Mouse (Mus musculus) skeletal muscle tissue, adult 2 months (tissue): ENCODE measurements around the gene Lmna.

ENCODE experiments used
- DNase-seq: peaks from one replicate; pipeline ENCODE4 v3.0.0-alpha.2; 2012; ENCODE audit warnings: low read depth, low spot score

The Lmna gene

GRCm38 (mm10) chr3:88448443-88448842 lies 61.3 kb downstream of the Lmna start:
- no peak for DNase-seq

GRCm38 (mm10) chr3:88447676-88448183 lies 62.0 kb downstream of the Lmna start:
- DNase-seq = no peak

GRCm38 (mm10) chr3:88446471-88447123 lies 63.2 kb downstream of the Lmna start:
- peak; percentile 59 for DNase-seq

GRCm38 (mm10) chr3:88442888-88443287 lies 66.9 kb downstream of the Lmna start:
- no peak for DNase-seq

- DNase-seq = no peak
These were observed 67.3 kb downstream of the Lmna start for GRCm38 (mm10) chr3:88442488-88442887.

GRCm38 (mm10) chr3:88440500-88441381 lies 69.0 kb downstream of the Lmna start:
- no peak for DNase-seq

GRCm38 (mm10) chr3:88439582-88439981 lies 70.2 kb downstream of the Lmna start:
- no peak for DNase-seq

- DNase-seq = no peak
These were observed 72.3 kb downstream of the Lmna start for GRCm38 (mm10) chr3:88437454-88437853.

GRCm38 (mm10) chr3:88436395-88437201 lies 73.2 kb downstream of the Lmna start:
- DNase-seq = no peak

- no peak for DNase-seq
These were observed 74.2 kb downstream of the Lmna start for GRCm38 (mm10) chr3:88435515-88435914.
